Mouse (Mus musculus) hindbrain, embryonic 11.5 days (tissue): Measurements from ENCODE around the gene Gm11568. TPM values are rescaled to one million over a fixed set of nuclear protein-coding genes. Genes with fewer than 3 reads are reported as not detected.
"Not testable (repeated sequence)": the region's sequence is repeated elsewhere in the genome, so short reads cannot be mapped to it uniquely, and the experiment has no call there.

Experiments used
- ATAC-seq: fragments of 200-750 bp; cut with Nextera tagmentation; 2 replicates; pipeline ENCODE4 v1.8.0; 2017; ENCODE audit warnings: mild to moderate bottlenecking, moderate TSS enrichment, moderate library complexity; ENCODE audit not compliant: low FRiP score
- DNase-seq: peaks from one replicate; pipeline ENCODE4 v3.0.0-alpha.2; 2015; ENCODE audit warnings: low spot score
- H3K27ac ChIP-seq: fragments of 300-500 bp; sonication (generic); 2 replicates; pipeline ENCODE4 v1.5.1; 2014; ENCODE audit warnings: mild to moderate bottlenecking, low read depth, low read length
- H3K27me3 ChIP-seq: fragments of 300-500 bp; sonication (generic); 2 replicates; pipeline ENCODE4 v1.6.1; 2014; ENCODE audit warnings: mild to moderate bottlenecking, low read length, moderate library complexity, mixed read lengths; ENCODE audit not compliant: control insufficient read depth, insufficient read depth
- H3K36me3 ChIP-seq: fragments of 300-500 bp; sonication (generic); 2 replicates; pipeline ENCODE4 v1.6.1; 2014; ENCODE audit warnings: mild to moderate bottlenecking, low read length, moderate library complexity, mixed read lengths; ENCODE audit not compliant: control insufficient read depth, insufficient read depth
- H3K4me1 ChIP-seq: fragments of 300-500 bp; sonication (generic); replicated peaks from 2 replicates; pipeline ENCODE4 v1.6.1; 2014; ENCODE audit warnings: low read length, mixed read lengths; ENCODE audit not compliant: control insufficient read depth, insufficient read depth
- H3K4me2 ChIP-seq: fragments of 300-500 bp; sonication (generic); replicated peaks from 2 replicates; pipeline ENCODE4 v1.6.1; 2014; ENCODE audit warnings: mild to moderate bottlenecking, low read depth, low read length
- H3K4me3 ChIP-seq: fragments of 300-500 bp; sonication (generic); 2 replicates; pipeline ENCODE4 v1.5.1; 2014; ENCODE audit warnings: low read depth, low read length
- H3K9ac ChIP-seq: fragments of 300-500 bp; sonication (generic); 2 replicates; pipeline ENCODE4 v1.6.1; 2014; ENCODE audit warnings: low read depth, low read length
- H3K9me3 ChIP-seq: fragments of 300-500 bp; sonication (generic); 2 replicates; pipeline ENCODE4 v1.6.1; 2016; ENCODE audit warnings: low read length; ENCODE audit not compliant: control insufficient read depth
- WGBS: fragments of 180-500 bp; shearing (Covaris S2); extraction: QIAGEN DNeasy Blood & Tissue Kit; methylation state at CpG from one replicate; pipeline ENCODE4 v1.1.7; 2014; 5-methylcytosine and 5-hydroxymethylcytosine counted together
- polyA plus RNA-seq: library from polyadenylated mRNA; unstranded; fragments of >200 nt; fragmentation: Nextera tagmentation; extraction: Ambion mirVana; gene quantifications from 2 replicates; pipeline ENCODE4 v1.2.1, GENCODE M21; 2014

Gm11568 gene
- polyA plus RNA-seq: not detected in 2 replicates

DNA sequence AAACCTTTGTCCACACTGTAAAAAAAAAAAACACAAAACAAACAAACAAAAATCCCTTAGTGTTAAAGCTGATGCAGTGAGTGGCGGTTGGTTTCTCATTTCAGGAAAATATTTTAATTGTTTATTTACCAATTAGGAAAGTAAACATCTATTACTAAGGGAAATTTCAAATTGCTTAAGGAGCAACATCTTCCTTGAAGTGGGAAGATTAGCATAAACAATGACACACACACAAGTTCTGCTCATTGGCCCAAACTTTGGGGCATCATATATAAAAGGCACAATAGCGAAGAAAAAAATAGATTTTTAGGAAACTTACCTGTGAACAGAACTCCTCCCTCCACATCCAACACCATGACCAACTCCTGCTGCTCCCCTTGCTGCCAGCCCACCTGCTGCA, at the start of gene Gm11568:
Gene Gm11568, plus strand, starts transcription at position 301 of the 400 bp plus-strand sequence.
- WGBS: 80% methylated on average over 2 of the region's 2 CpGs
- ATAC-seq: no peak
- Histone ChIP-seq H3K9ac (no peak within 1 kb of the TSS), H3K4me2 (no peak within 1 kb of the TSS), H3K4me3 (no peak within 1 kb of the TSS), H3K4me1 (no peaks in the 10 kb centered on the region), H3K9me3 (no peaks in the 10 kb centered on the region), H3K27ac (no peak within 1 kb of the TSS), H3K27me3 (no peaks in the 10 kb centered on the region), H3K36me3 (no peaks in the 10 kb centered on the region)
- DNase-seq: no peak

- H3K27me3 ChIP-seq, H3K4me2 ChIP-seq, H3K9ac ChIP-seq, DNase-seq, H3K9me3 ChIP-seq, ATAC-seq, H3K27ac ChIP-seq, H3K4me3 ChIP-seq, H3K36me3 ChIP-seq, H3K4me1 ChIP-seq: not testable (repeated sequence)
Observed at GRCm38 (mm10) chr11:99809792-99810191, 47.9 kb upstream of the Gm11568 start, which contains the start of gene Krtap4-13. Krtap4-13 (minus strand) TSS chr11:99809892.

DNA sequence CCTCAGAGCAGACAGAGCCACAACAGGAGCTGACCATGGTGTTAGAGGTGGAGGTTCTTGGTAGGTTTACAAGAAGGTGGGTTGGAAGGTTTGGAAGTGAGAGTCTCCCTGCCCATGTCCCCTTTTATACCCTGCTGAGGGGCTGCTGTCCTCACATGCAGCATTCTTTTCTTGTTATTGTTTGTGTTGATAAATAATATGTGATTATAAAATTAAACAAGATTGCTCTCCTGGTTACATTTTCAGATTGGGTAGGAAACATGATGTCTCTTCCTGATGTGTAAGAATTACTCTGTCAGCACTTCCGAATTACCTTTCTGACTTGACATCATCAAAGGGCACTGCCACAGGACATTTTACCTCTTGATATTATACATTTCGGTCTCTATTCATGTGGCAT, 42.2 kb upstream of the Gm11568 start, which contains the start of gene Gm11564:
Gene Gm11564, minus strand, starts transcription at position 101 of the 400 bp plus-strand sequence.
- not testable (repeated sequence) for ATAC-seq, H3K27me3 ChIP-seq, H3K9me3 ChIP-seq, DNase-seq, H3K9ac ChIP-seq, H3K4me2 ChIP-seq, H3K4me3 ChIP-seq, H3K27ac ChIP-seq, H3K4me1 ChIP-seq, H3K36me3 ChIP-seq
- WGBS: 90% methylated on average over 2 of the region's 2 CpGs

DNA sequence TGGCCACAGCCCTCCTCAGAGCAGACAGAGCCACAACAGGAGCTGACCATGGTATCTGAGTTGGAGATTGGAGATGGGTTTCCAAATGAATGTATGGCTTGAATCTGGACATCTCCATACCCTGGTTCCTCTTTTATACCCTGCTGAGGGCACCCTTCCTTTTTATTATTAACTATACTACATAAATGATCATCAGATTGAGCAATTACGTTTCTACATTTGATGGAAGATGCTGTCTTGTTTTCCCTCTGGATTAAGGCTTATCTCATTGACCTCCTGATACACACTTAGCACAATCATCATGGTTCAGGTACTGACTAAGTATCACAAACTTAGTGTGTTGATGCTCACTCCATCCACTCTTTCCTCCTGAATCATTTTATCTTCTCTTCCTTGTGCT, 19.8 kb upstream of the Gm11568 start, which contains the start of gene 2300003K06Rik:
Gene 2300003K06Rik, minus strand, starts transcription at position 101 of the 400 bp plus-strand sequence.
- Histone ChIP-seq H3K27ac (no peak within 1 kb of the TSS), H3K4me1 (no peaks in the 10 kb centered on the region), H3K27me3 (no peaks in the 10 kb centered on the region), H3K9me3 (no peaks in the 10 kb centered on the region), H3K9ac (no peak within 1 kb of the TSS), H3K36me3 (no peaks in the 10 kb centered on the region), H3K4me2 (no peak within 1 kb of the TSS), H3K4me3 (no peak within 1 kb of the TSS)
- ATAC-seq (no peak), DNase-seq (no peak)
- WGBS: 85% methylated on average over 1 of the region's 1 CpGs

DNA sequence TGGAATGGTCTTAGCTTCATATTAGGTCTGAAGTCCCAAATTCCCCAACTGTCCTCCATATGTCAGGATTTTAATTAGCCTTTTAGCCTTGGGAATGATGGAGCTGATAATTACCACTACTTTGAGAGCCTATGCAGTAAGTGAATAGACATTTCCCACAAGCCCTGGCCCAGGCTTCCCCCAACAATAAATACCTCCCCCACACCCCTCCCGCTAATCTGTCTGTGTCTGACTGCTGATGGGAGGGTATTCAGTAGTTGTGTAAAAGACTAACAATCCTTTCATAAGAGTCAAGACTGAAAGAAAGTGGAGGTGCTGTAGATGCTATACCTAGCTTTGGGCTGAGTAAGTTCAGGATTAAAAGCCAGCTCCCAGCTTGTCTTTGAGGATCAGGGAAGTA, 15.5 kb upstream of the Gm11568 start:
- DNase-seq (no peak), ATAC-seq (no peak)
- no peak overlapping the region for H3K4me3 ChIP-seq
- no peaks in the 10 kb centered on the region for H3K9me3 ChIP-seq
- H3K9ac ChIP-seq: no peak overlapping the region
- H3K27me3 ChIP-seq: no peaks in the 10 kb centered on the region
- no peak overlapping the region for H3K27ac ChIP-seq
- WGBS: 82% methylated on average over 1 of the region's 1 CpGs
- no peaks in the 10 kb centered on the region for H3K4me1 ChIP-seq
- H3K4me2 ChIP-seq: no peak overlapping the region
- H3K36me3 ChIP-seq: no peaks in the 10 kb centered on the region

DNA sequence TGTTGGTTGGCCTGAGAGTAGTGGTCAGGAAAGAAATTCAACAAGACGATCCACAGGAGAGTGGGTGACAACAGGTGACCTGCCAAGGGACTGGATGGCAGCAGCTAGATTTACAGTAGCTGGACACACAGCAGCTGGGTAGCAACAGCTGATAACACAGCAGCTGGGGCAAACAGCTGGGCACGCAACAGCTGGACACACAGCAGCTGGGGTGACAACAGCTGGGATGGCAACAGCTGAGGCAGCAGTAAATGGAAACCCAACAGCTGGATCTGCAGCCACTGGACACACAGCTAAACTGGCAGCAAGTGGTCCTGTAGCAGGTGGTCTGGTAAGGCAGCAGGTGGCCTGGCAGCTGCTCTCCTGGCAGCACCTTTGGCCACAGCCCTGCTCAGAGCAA, 11.0 kb upstream of the Gm11568 start:
- Histone ChIP-seq H3K27me3 (no peaks in the 10 kb centered on the region), H3K9ac (no peak overlapping the region), H3K9me3 (no peaks in the 10 kb centered on the region), H3K4me1 (no peaks in the 10 kb centered on the region), H3K27ac (no peak overlapping the region), H3K4me3 (no peak overlapping the region), H3K36me3 (no peaks in the 10 kb centered on the region), H3K4me2 (no peak overlapping the region)
- 86% methylated on average over 2 of the region's 2 CpGs for WGBS
- ATAC-seq (no peak), DNase-seq (no peak)

- Histone ChIP-seq H3K4me3 (no peak within 1 kb of the TSS), H3K27me3 (no peaks in the 10 kb centered on the region), H3K4me1 (no peaks in the 10 kb centered on the region), H3K4me2 (no peak within 1 kb of the TSS), H3K9ac (no peak within 1 kb of the TSS), H3K27ac (no peak within 1 kb of the TSS), H3K36me3 (no peaks in the 10 kb centered on the region), H3K9me3 (no peaks in the 10 kb centered on the region)
- DNase-seq (no peak), ATAC-seq (no peak)
Observed at GRCm38 (mm10) chr11:99851508-99851907, 6.2 kb upstream of the Gm11568 start, which contains the start of gene Krtap4-16. Krtap4-16 (minus strand) TSS chr11:99851608.

GRCm38 (mm10) chr11:99854121-99854520, 3.6 kb upstream of the Gm11568 start:
- DNase-seq (peak; percentile 25), ATAC-seq (no peak)
- no peaks in the 10 kb centered on the region for H3K27me3 ChIP-seq
- H3K9me3 ChIP-seq: no peaks in the 10 kb centered on the region
- 63% methylated on average over 3 of the region's 3 CpGs for WGBS
- H3K4me3 ChIP-seq: no peak overlapping the region
- no peaks in the 10 kb centered on the region for H3K4me1 ChIP-seq
- no peak overlapping the region for H3K4me2 ChIP-seq
- H3K27ac ChIP-seq: no peak overlapping the region
- no peak overlapping the region for H3K9ac ChIP-seq
- H3K36me3 ChIP-seq: no peaks in the 10 kb centered on the region

GRCm38 (mm10) chr11:99858761-99859160, 1.0 kb downstream of the Gm11568 start:
- no peak overlapping the region for H3K9ac ChIP-seq
- H3K36me3 ChIP-seq: no peaks in the 10 kb centered on the region
- no peaks in the 10 kb centered on the region for H3K27me3 ChIP-seq
- no peak overlapping the region for H3K27ac ChIP-seq
- no peaks in the 10 kb centered on the region for H3K4me1 ChIP-seq
- ATAC-seq: no peak
- no peak for DNase-seq
- no peaks in the 10 kb centered on the region for H3K9me3 ChIP-seq
- 85% methylated on average over 2 of the region's 2 CpGs for WGBS
- H3K4me3 ChIP-seq: no peak overlapping the region
- no peak overlapping the region for H3K4me2 ChIP-seq
